Mouse (Mus musculus) intestine, embryonic 14.5 days (tissue): ENCODE measurements around the gene Impdh1. TPM values are rescaled to one million over a fixed set of nuclear protein-coding genes. Genes with fewer than 3 reads are reported as not detected.

Experiments used
- ATAC-seq: fragments of 200-750 bp; cut with Nextera tagmentation; replicated peaks from 2 replicates; pipeline ENCODE4 v1.8.0; 2017; ENCODE audit warnings: low read depth, moderate number of reproducible peaks, moderate TSS enrichment, moderate library complexity; ENCODE audit not compliant: low FRiP score, low TSS enrichment
- DNase-seq: peaks from one replicate; pipeline ENCODE4 v3.0.0-alpha.2; 2018; ENCODE audit warnings: low spot score
- H3K27ac ChIP-seq: fragments of 300-500 bp; sonication (generic); 2 replicates; pipeline ENCODE4 v1.5.1; 2014; ENCODE audit warnings: low read depth, mild to moderate bottlenecking, control low read depth
- H3K27me3 ChIP-seq: fragments of 300-500 bp; sonication (generic); replicated peaks from 2 replicates; pipeline ENCODE4 v1.6.1; 2014; ENCODE audit warnings: low read length, control low read depth; ENCODE audit not compliant: control insufficient read depth, insufficient read depth
- H3K36me3 ChIP-seq: fragments of 300-500 bp; sonication (generic); 2 replicates; pipeline ENCODE4 v1.6.1; 2014; ENCODE audit warnings: low read length, control low read depth; ENCODE audit not compliant: control insufficient read depth, insufficient read depth
- H3K4me1 ChIP-seq: fragments of 300-500 bp; sonication (generic); replicated peaks from 2 replicates; pipeline ENCODE4 v1.6.1; 2014; ENCODE audit warnings: low read length, control low read depth, mixed read lengths; ENCODE audit not compliant: control insufficient read depth, insufficient read depth
- H3K4me2 ChIP-seq: fragments of 300-500 bp; sonication (generic); 2 replicates; pipeline ENCODE4 v1.6.1; 2014; ENCODE audit warnings: low read length
- H3K4me3 ChIP-seq: fragments of 300-500 bp; sonication (generic); 2 replicates; pipeline ENCODE4 v1.5.1; 2014; ENCODE audit warnings: low read depth, low read length, control low read depth, mixed read lengths
- H3K9ac ChIP-seq: fragments of 300-500 bp; sonication (generic); 2 replicates; pipeline ENCODE4 v1.6.1; 2014; ENCODE audit warnings: mild to moderate bottlenecking, low read length
- H3K9me3 ChIP-seq: fragments of 300-500 bp; sonication (generic); 2 replicates; pipeline ENCODE4 v1.6.1; 2016; ENCODE audit warnings: low read length, control low read depth; ENCODE audit not compliant: control insufficient read depth
- WGBS: fragments of 180-500 bp; shearing (Covaris S2); extraction: QIAGEN DNeasy Blood & Tissue Kit; methylation state at CpG from one replicate; pipeline ENCODE4 v1.1.7; 2014; 5-methylcytosine and 5-hydroxymethylcytosine counted together
- polyA plus RNA-seq: library from polyadenylated mRNA; unstranded; fragments of >200 nt; fragmentation: Nextera tagmentation; extraction: Ambion mirVana; gene quantifications from 2 replicates; pipeline ENCODE4 v1.2.1, GENCODE M21; 2014

Impdh1 gene
- polyA plus RNA-seq, 1 experiment from 2014 or later: 48.1 TPM

DNA sequence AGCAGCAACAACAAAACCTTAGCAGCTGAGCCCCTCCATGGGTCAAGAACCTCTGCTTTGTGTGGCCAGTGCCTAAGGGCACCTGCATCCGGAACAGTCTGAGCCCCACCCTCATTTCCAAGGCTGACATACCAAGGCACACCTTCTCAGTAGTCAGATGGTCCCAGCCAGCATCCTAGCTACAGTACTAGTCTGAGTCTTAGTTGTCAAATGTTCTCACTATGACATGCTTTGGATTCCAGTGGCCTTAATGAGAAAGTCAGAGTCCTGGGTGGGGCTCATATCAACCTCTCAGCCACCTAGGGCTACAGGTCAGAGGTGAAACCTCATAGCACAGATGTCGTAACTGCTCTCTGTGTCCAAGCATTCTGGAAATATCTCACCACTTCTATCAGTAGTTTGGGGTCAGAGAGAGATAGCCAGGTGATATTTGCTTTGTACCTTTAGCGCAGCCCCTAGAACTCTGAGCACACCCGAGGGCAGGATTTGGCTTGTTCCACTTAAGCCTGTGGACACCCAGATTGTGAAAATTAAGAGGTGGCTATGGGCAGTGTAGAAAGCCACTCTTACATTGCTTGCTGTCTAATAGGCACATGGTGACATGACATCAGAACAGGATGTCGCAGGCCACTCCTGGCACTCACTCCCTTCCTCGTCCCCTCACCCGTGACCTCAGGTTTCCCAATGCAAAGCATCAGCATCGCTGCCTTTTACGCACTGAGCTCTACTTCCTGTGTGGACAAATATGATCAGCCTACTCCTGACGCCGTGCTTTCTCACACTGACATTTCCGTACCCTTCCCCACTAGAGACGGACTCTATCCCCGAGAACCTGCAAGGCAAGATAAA is 29.3 kb upstream of the Impdh1 start:
- 60% methylated on average over 14 of the region's 14 CpGs for WGBS
- H3K36me3 ChIP-seq: no peaks in the 10 kb centered on the region
- DNase-seq: no peak
- no peaks in the 10 kb centered on the region for H3K27me3 ChIP-seq
- H3K4me1 ChIP-seq: no peaks in the 10 kb centered on the region
- no peak overlapping the region for H3K27ac ChIP-seq
- H3K4me3 ChIP-seq: no peak overlapping the region
- H3K4me2 ChIP-seq: no peak overlapping the region
- no peak overlapping the region for H3K9ac ChIP-seq
- H3K9me3 ChIP-seq: no peaks in the 10 kb centered on the region
- no peak for ATAC-seq

DNA sequence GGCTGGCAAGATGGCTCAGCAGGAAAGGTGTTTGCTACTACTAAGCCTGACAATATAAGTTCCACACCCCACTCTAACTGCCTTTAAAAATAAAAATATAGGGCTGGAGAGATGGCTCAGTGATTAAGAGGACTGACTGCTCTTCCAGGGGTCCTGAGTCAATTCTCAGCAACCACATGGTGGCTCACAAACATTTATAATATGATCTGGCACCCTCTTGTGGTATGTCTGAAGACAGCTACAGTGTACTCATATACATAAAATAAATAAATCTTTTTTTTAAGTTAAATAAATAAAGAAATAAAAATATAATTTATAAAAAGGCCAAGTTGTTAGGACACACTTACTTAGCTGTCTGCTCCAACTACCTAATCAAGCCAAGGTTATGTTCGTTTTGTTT is 26.1 kb upstream of the Impdh1 start:
- no peak overlapping the region for H3K4me2 ChIP-seq
- no peak for ATAC-seq
- H3K9ac ChIP-seq: no peak overlapping the region
- H3K9me3 ChIP-seq: no peaks in the 10 kb centered on the region
- no peak overlapping the region for H3K27ac ChIP-seq
- WGBS: 70% methylated on average over 1 of the region's 1 CpGs
- no peaks in the 10 kb centered on the region for H3K4me1 ChIP-seq
- DNase-seq: no peak
- no peaks in the 10 kb centered on the region for H3K27me3 ChIP-seq
- no peak overlapping the region for H3K4me3 ChIP-seq
- no peaks in the 10 kb centered on the region for H3K36me3 ChIP-seq

DNA sequence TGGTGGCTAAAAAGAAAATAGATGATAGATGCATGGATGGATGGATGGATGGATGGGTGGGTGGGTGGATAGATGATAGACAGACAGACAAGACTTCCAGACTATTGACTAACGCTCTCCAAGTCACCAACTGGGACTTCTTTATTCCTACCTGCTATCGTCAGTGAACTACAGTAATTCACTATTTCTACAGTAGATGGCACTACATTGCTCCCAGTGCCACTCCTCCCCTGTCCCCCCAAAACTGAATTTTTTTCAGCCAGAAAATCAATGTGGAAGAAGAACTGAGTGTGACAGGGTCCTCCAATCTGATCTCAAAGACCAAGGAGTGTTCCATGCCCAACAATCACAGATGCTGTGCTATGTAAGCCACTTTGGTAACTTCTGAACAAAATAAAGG is 25.5 kb upstream of the Impdh1 start:
- WGBS: 64% methylated on average over 2 of the region's 2 CpGs
- DNase-seq: no peak
- H3K36me3 ChIP-seq: no peaks in the 10 kb centered on the region

DNA sequence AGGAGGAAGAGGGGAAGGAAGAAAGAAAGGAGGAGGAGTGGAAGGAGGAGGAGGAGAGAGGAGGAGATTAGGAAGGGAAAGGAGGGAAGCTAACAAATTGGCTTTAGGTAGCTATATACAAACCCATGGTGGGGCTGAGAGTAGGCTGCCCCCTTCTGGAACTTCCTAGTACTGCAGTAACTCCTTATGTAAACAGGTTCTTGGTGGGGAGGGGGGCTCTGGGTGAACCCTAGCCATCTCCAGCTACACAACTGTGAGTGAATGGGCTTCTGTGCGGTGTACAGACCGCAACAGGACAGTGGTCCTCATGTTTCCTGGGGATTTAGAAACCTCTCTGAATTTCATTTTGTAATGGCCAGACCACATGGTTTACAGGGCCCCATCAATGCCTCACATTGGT is 24.6 kb upstream of the Impdh1 start:
- Histone ChIP-seq H3K4me1 (no peaks in the 10 kb centered on the region), H3K9ac (no peak overlapping the region), H3K4me3 (no peak overlapping the region), H3K36me3 (no peaks in the 10 kb centered on the region), H3K9me3 (no peaks in the 10 kb centered on the region), H3K4me2 (no peak overlapping the region), H3K27ac (no peak overlapping the region), H3K27me3 (no peaks in the 10 kb centered on the region)
- 34% methylated on average over 2 of the region's 2 CpGs for WGBS
- ATAC-seq (no peak), DNase-seq (no peak)

More for the DNA sequence above, 25.5 kb upstream of the Impdh1 start:
- ATAC-seq: no peak
- no peak overlapping the region for H3K4me2 ChIP-seq
- no peaks in the 10 kb centered on the region for H3K4me1 ChIP-seq
- H3K4me3 ChIP-seq: no peak overlapping the region
- H3K27me3 ChIP-seq: no peaks in the 10 kb centered on the region
- H3K9me3 ChIP-seq: no peaks in the 10 kb centered on the region
- H3K27ac ChIP-seq: no peak overlapping the region
- no peak overlapping the region for H3K9ac ChIP-seq

DNA sequence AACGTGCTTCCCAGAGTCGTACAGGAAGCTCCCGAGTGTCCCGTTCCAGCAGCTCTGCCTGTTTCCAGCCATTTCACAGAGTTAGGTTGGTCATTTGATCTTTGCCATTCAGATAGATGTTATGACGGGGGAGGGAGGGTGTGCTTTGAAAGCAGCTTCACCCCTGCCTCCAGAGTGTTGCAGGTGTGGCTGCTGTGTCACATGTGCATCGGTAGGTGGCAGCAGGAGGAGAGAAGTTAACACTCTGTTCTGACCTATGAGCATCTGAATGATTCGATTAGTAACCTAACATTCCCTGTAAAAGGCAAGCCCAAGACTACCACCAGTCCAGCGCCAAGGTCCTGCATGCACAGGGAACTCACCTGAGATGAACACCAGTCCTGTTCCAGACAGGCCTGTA is 18.1 kb upstream of the Impdh1 start:
- Histone ChIP-seq H3K4me1 (no peaks in the 10 kb centered on the region), H3K9ac (no peak overlapping the region), H3K36me3 (no peaks in the 10 kb centered on the region), H3K4me3 (no peak overlapping the region), H3K9me3 (no peaks in the 10 kb centered on the region), H3K27ac (no peak overlapping the region), H3K27me3 (no peaks in the 10 kb centered on the region), H3K4me2 (no peak overlapping the region)
- 38% methylated on average over 8 of the region's 8 CpGs for WGBS
- DNase-seq: no peak
- no peak for ATAC-seq

DNA sequence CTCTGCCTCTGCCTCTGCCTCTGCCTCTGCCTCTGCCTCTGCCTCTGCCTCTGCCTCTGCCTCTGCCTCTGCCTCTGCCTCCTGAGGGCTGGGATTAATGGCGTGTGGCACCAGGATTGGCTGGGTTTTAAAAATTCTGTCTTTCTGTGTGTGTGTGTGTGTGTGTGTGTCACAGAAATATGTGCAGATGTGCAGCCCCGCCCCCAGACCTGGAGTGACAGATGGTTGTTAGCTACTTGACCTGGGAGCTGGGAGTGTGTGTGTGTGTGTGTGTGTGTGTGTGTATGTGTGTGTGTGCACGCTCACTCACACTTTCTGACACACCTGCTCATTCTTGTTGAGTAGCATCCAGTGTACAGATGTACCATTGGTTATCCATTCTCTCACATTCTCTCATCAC is 17.5 kb upstream of the Impdh1 start:
- Histone ChIP-seq H3K27me3 (no peaks in the 10 kb centered on the region), H3K4me1 (no peaks in the 10 kb centered on the region), H3K9ac (no peak overlapping the region), H3K27ac (no peak overlapping the region), H3K36me3 (no peaks in the 10 kb centered on the region), H3K4me3 (no peak overlapping the region), H3K4me2 (no peak overlapping the region), H3K9me3 (no peaks in the 10 kb centered on the region)
- 62% methylated on average over 3 of the region's 3 CpGs for WGBS
- ATAC-seq (no peak), DNase-seq (no peak)

DNA sequence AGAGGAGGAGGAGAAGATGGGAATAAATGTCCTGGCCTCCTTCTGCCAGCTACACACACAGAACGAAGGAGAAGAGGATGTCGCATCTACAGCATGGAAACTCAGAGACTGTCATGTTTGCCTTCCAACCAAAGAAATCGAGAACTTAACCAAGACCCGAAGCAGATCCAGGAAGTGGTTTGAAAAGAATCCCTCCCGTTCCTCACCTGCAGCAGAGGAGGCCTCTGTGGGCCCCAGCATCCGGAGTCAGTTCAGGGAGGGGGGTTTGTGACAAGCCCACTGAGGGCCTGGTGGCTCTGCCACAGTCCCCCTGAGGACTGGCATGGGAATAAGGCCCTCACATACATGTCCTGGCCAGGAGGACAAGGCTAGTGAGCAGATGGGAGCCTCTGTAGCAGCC is 16.2 kb upstream of the Impdh1 start:
- WGBS: 66% methylated on average over 6 of the region's 6 CpGs
- H3K27me3 ChIP-seq: no peaks in the 10 kb centered on the region
- H3K36me3 ChIP-seq: no peaks in the 10 kb centered on the region
- H3K4me3 ChIP-seq: no peak overlapping the region
- H3K4me1 ChIP-seq: no peaks in the 10 kb centered on the region
- H3K4me2 ChIP-seq: no peak overlapping the region
- no peak overlapping the region for H3K27ac ChIP-seq
- H3K9me3 ChIP-seq: no peaks in the 10 kb centered on the region
- no peak for DNase-seq
- H3K9ac ChIP-seq: no peak overlapping the region
- ATAC-seq: no peak

DNA sequence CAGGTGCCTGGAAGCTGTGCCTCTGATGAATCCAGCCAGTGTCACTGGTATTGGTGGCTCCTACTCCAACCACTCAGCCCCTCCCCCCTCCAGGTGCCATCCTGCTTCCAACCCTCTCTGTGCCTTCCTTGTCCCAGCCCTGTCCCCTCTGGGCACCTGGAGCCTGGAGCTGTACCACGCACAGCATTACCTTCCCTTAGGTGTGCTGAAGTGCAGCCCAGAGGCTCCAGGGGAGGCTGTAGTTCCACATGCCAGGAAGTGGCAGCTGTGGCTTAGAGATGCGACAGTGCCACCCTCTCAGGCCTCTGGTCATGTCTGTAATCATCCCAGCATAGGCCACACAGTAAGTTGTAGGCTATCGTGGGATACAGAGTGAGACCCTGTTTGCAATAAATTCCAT is 15.6 kb upstream of the Impdh1 start:
- H3K9ac ChIP-seq: no peak overlapping the region
- no peaks in the 10 kb centered on the region for H3K27me3 ChIP-seq
- H3K36me3 ChIP-seq: no peaks in the 10 kb centered on the region
- no peak overlapping the region for H3K4me3 ChIP-seq
- H3K4me2 ChIP-seq: no peak overlapping the region
- no peaks in the 10 kb centered on the region for H3K9me3 ChIP-seq
- no peak for ATAC-seq
- DNase-seq: no peak
- no peaks in the 10 kb centered on the region for H3K4me1 ChIP-seq
- H3K27ac ChIP-seq: no peak overlapping the region
- WGBS: 56% methylated on average over 3 of the region's 3 CpGs

DNA sequence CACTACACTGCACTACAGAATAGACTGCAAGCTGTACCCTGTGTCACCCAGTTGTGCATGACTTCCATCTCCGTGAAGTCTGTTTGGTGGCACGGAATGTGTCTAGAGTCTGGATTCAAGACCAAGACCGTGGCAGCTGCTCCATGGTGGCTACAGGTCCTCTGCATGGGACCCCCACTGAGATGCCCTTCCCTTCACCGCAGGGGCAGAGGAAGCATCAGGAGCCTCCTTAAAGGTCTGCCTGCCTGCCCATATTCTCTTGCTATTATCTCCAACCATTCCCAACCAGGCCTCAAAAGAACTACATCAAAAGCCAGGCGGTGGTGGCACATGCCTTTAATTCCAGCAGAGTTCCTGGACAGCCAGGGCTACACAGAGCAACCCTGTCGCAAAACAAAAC is 14.2 kb upstream of the Impdh1 start:
- WGBS: 62% methylated on average over 6 of the region's 6 CpGs
- ATAC-seq: 0 out of 2 replicates have a peak, but pooled peaks have one; percentile 12

More for the DNA sequence above, 14.2 kb upstream of the Impdh1 start:
- Histone ChIP-seq H3K4me2 (no peak overlapping the region), H3K36me3 (no peaks in the 10 kb centered on the region), H3K27me3 (no peaks in the 10 kb centered on the region), H3K9ac (no peak overlapping the region), H3K9me3 (no peaks in the 10 kb centered on the region; the same call in 1 of the 2 replicates), H3K4me1 (no peaks in the 10 kb centered on the region), H3K4me3 (no peak overlapping the region), H3K27ac (no peak overlapping the region)
- DNase-seq: no peak
